Mouse (Mus musculus): Measurements from ENCODE around the gene Nrn1. TPM values are rescaled to one million over a fixed set of nuclear protein-coding genes. Genes with fewer than 3 reads are reported as not detected.
A peak's percentile ranks its signal among the peaks of the same experiment; 100 is the strongest.

Nrn1 gene
- polyA plus RNA-seq, 1 experiment from 2014 or later = 51.3 TPM

- Histone ChIP-seq H3K36me3 (ENCODE audit: control insufficient read depth, insufficient read depth) (no peaks in the 10 kb centered on the region), H3K9me3 (ENCODE audit: control insufficient read depth, low read length) (no peaks in the 10 kb centered on the region), H3K27ac (ENCODE audit: low read length) (peak overlapping the region; percentile 95), H3K4me3 (replicated peaks; ENCODE audit: low read length) (peak overlapping the region; percentile 54), H3K4me1 (replicated peaks; ENCODE audit: control insufficient read depth, insufficient read depth, low read length) (peaks cover 23% of the 10 kb centered on the region; the same call in 1 of the 2 replicates), H3K9ac (replicated peaks; ENCODE audit: low read depth, low read length) (peak overlapping the region; percentile 71), H3K4me2 (ENCODE audit: low read length) (peak overlapping the region; percentile 69), H3K27me3 (replicated peaks; ENCODE audit: control insufficient read depth, insufficient read depth, low read length) (peaks cover 6% of the 10 kb centered on the region)
- ATAC-seq = no peak
- WGBS = under 1% methylated on average over 10 of the region's 10 CpGs
These were observed 1.4 kb downstream of the Nrn1 start for GRCm38 (mm10) chr13:36733566-36733965.

GRCm38 (mm10) chr13:36732891-36733490 is 1.9 kb downstream of the Nrn1 start:
- no peak for ATAC-seq
- Histone ChIP-seq H3K27me3 (replicated peaks; ENCODE audit: control insufficient read depth, insufficient read depth, low read length) (peaks cover 11% of the 10 kb centered on the region), H3K4me1 (replicated peaks; ENCODE audit: control insufficient read depth, insufficient read depth, low read length) (peaks cover 23% of the 10 kb centered on the region; the same call in 1 of the 2 replicates), H3K4me3 (replicated peaks; ENCODE audit: low read length) (peak overlapping the region; percentile 54), H3K9ac (replicated peaks; ENCODE audit: low read depth, low read length) (peak overlapping the region; percentile 72), H3K27ac (ENCODE audit: low read length) (peak overlapping the region; percentile 95), H3K4me2 (ENCODE audit: low read length) (peak overlapping the region; percentile 69), H3K36me3 (ENCODE audit: control insufficient read depth, insufficient read depth) (no peaks in the 10 kb centered on the region), H3K9me3 (ENCODE audit: control insufficient read depth, low read length) (no peaks in the 10 kb centered on the region)
- 6% methylated on average over 6 of the region's 6 CpGs for WGBS

- WGBS = under 1% methylated on average over 23 of the region's 23 CpGs
- Histone ChIP-seq H3K9ac (replicated peaks; ENCODE audit: low read depth, low read length) (peak overlapping the region; percentile 72), H3K4me1 (replicated peaks; ENCODE audit: control insufficient read depth, insufficient read depth, low read length) (peaks cover 27% of the 10 kb centered on the region), H3K9me3 (ENCODE audit: control insufficient read depth, low read length) (no peaks in the 10 kb centered on the region), H3K36me3 (ENCODE audit: control insufficient read depth, insufficient read depth) (no peaks in the 10 kb centered on the region), H3K27me3 (replicated peaks; ENCODE audit: control insufficient read depth, insufficient read depth, low read length) (peaks cover 11% of the 10 kb centered on the region), H3K4me2 (ENCODE audit: low read length) (peak overlapping the region; percentile 69), H3K27ac (ENCODE audit: low read length) (peak overlapping the region; percentile 94), H3K4me3 (replicated peaks; ENCODE audit: low read length) (peak overlapping the region; percentile 54)
- ATAC-seq = no peak
These were observed 2.9 kb downstream of the Nrn1 start for GRCm38 (mm10) chr13:36731931-36732461.

GRCm38 (mm10) chr13:36731016-36731930 is 3.7 kb downstream of the Nrn1 start:
- Histone ChIP-seq H3K36me3 (ENCODE audit: control insufficient read depth, insufficient read depth) (no peaks in the 10 kb centered on the region), H3K27ac (ENCODE audit: low read length) (peak overlapping the region; percentile 94), H3K27me3 (replicated peaks; ENCODE audit: control insufficient read depth, insufficient read depth, low read length) (peaks cover 11% of the 10 kb centered on the region), H3K4me1 (replicated peaks; ENCODE audit: control insufficient read depth, insufficient read depth, low read length) (peaks cover 33% of the 10 kb centered on the region), H3K9me3 (ENCODE audit: control insufficient read depth, low read length) (no peaks in the 10 kb centered on the region), H3K9ac (replicated peaks; ENCODE audit: low read depth, low read length) (peak overlapping the region; percentile 72), H3K4me2 (ENCODE audit: low read length) (peak overlapping the region; percentile 69), H3K4me3 (replicated peaks; ENCODE audit: low read length) (peak overlapping the region; percentile 54)
- ATAC-seq = no peak
- 4% methylated on average over 34 of the region's 34 CpGs for WGBS

- H3K27me3 ChIP-seq (replicated peaks; ENCODE audit: control insufficient read depth, insufficient read depth, low read length) = peaks cover 11% of the 10 kb centered on the region
- no peaks in the 10 kb centered on the region for H3K36me3 ChIP-seq (ENCODE audit: control insufficient read depth, insufficient read depth)
- peak overlapping the region; percentile 69 for H3K4me2 ChIP-seq (ENCODE audit: low read length)
- no peak for ATAC-seq
- peak overlapping the region; percentile 31 for H3K27ac ChIP-seq (ENCODE audit: low read length)
- no peaks in the 10 kb centered on the region for H3K9me3 ChIP-seq (ENCODE audit: control insufficient read depth, low read length)
- peak overlapping the region; percentile 54 for H3K4me3 ChIP-seq (replicated peaks; ENCODE audit: low read length)
- H3K4me1 ChIP-seq (replicated peaks; ENCODE audit: control insufficient read depth, insufficient read depth, low read length) = peaks cover 33% of the 10 kb centered on the region
- H3K9ac ChIP-seq (replicated peaks; ENCODE audit: low read depth, low read length) = peak overlapping the region; percentile 55
- WGBS = 14% methylated on average over 14 of the region's 14 CpGs
These were observed 4.6 kb downstream of the Nrn1 start for GRCm38 (mm10) chr13:36730341-36730761.

- WGBS = 13% methylated on average over 13 of the region's 13 CpGs
- no peaks in the 10 kb centered on the region for H3K9me3 ChIP-seq (ENCODE audit: control insufficient read depth, low read length)
- H3K4me2 ChIP-seq (ENCODE audit: low read length) = peak overlapping the region; percentile 69
- H3K36me3 ChIP-seq (ENCODE audit: control insufficient read depth, insufficient read depth) = no peaks in the 10 kb centered on the region
- no peak for ATAC-seq
- peak overlapping the region; percentile 31 for H3K27ac ChIP-seq (ENCODE audit: low read length)
- H3K27me3 ChIP-seq (replicated peaks; ENCODE audit: control insufficient read depth, insufficient read depth, low read length) = peaks cover 11% of the 10 kb centered on the region
- peak overlapping the region; percentile 54 for H3K4me3 ChIP-seq (replicated peaks; ENCODE audit: low read length)
- peaks cover 35% of the 10 kb centered on the region for H3K4me1 ChIP-seq (replicated peaks; ENCODE audit: control insufficient read depth, insufficient read depth, low read length)
- H3K9ac ChIP-seq (replicated peaks; ENCODE audit: low read depth, low read length) = peak overlapping the region; percentile 55
These were observed 5.1 kb downstream of the Nrn1 start for GRCm38 (mm10) chr13:36729731-36730340.

GRCm38 (mm10) chr13:36728509-36728908 is 6.4 kb downstream of the Nrn1 start:
- H3K36me3 ChIP-seq (ENCODE audit: control insufficient read depth, insufficient read depth) = no peaks in the 10 kb centered on the region
- peak overlapping the region; percentile 22 for H3K4me3 ChIP-seq (replicated peaks; ENCODE audit: low read length)
- peak overlapping the region; percentile 29; the same call in 1 of the 2 replicates for H3K27ac ChIP-seq (ENCODE audit: low read length)
- H3K4me1 ChIP-seq (replicated peaks; ENCODE audit: control insufficient read depth, insufficient read depth, low read length) = peaks cover 48% of the 10 kb centered on the region
- WGBS = 20% methylated on average over 5 of the region's 5 CpGs
- no peak for ATAC-seq
- H3K9ac ChIP-seq (replicated peaks; ENCODE audit: low read depth, low read length) = no peak overlapping the region
- H3K9me3 ChIP-seq (ENCODE audit: control insufficient read depth, low read length) = no peaks in the 10 kb centered on the region
- H3K4me2 ChIP-seq (ENCODE audit: low read length) = peak overlapping the region; percentile 69
- peaks cover 13% of the 10 kb centered on the region for H3K27me3 ChIP-seq (replicated peaks; ENCODE audit: control insufficient read depth, insufficient read depth, low read length)

GRCm38 (mm10) chr13:36727779-36728470 is 7.0 kb downstream of the Nrn1 start:
- no peaks in the 10 kb centered on the region for H3K36me3 ChIP-seq (ENCODE audit: control insufficient read depth, insufficient read depth)
- H3K4me2 ChIP-seq (ENCODE audit: low read length) = peak overlapping the region; percentile 69
- peak overlapping the region; percentile 98 for H3K27ac ChIP-seq (ENCODE audit: low read length)
- peaks cover 49% of the 10 kb centered on the region for H3K4me1 ChIP-seq (replicated peaks; ENCODE audit: control insufficient read depth, insufficient read depth, low read length)
- WGBS = 5% methylated on average over 23 of the region's 23 CpGs
- no peak for ATAC-seq
- H3K4me3 ChIP-seq (replicated peaks; ENCODE audit: low read length) = peak overlapping the region; percentile 44
- peak overlapping the region; percentile 70 for H3K9ac ChIP-seq (replicated peaks; ENCODE audit: low read depth, low read length)
- peaks cover 17% of the 10 kb centered on the region for H3K27me3 ChIP-seq (replicated peaks; ENCODE audit: control insufficient read depth, insufficient read depth, low read length)
- no peaks in the 10 kb centered on the region for H3K9me3 ChIP-seq (ENCODE audit: control insufficient read depth, low read length)

Measured in forebrain, embryonic 16.5 days (tissue).